Mouse (Mus musculus): ENCODE results near the gene Cfi.

The Cfi gene

GRCm38 (mm10) chr3:129877327-129877726 lies 41.6 kb downstream of the Cfi start:
- no peak for DNase-seq (ENCODE audit: low spot score in 2 of 2)

- DNase-seq (ENCODE audit: low spot score in 2 of 2): peak; percentile 81 to 89
Measured at GRCm38 (mm10) chr3:129878405-129879021, 42.8 kb downstream of the Cfi start, which contains the start of gene Pla2g12a. TSS of gene Pla2g12a (plus strand) at chr3:129878606.

DNA sequence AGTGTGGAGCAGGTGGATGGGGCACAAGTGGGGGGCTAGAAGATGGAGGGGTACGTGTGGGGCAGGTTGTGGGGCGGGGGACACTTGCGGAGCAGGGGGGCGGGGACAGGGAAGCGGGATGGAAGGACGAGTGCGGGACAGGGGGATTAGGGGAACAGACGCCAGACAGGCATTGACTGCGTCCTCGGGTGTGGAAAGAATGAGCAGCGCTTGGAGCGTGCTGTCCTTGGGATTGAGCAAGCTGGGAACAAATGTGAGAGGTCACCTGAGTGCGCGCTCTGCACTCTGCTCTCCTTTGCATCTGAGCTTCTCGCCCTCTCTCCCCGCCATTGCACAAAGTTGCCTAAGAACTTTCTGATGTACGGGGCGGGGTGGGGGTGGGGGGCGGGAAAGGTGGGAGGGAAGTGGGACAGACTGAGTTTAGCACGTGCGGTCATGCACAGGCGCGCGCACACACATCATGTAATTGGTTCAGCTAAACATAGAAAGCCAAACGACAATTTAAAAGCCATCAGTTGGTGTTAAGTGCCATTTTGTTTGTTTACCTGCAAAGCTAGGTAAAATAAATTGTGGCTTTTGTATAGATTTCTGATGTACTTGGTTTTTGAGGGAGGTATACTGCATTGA lies 43.6 kb downstream of the Cfi start:
- peak in 1 of 2 experiments; percentile 20 for DNase-seq (ENCODE audit: low spot score in 2 of 2)

DNA sequence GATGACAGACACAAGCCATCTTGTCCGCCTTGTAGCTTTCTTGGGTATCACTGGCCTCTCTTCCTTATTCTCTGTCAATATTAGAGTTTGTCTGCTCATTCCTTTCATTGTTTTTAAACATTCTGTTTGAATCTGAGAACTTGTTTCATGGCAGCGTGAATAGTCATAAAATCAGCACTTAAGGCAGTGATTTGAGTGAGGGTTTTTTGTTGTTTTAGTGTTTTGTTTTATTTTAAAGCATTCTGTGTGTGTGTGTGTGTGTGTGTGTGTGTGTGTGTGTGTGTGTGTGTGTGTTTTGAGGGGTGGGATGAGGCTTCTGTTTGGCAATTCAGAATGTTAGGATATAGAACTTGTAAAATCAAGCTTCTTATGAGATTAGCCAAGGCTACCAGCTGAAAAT lies 44.2 kb downstream of the Cfi start:
- no peak for DNase-seq (ENCODE audit: low spot score in 2 of 2)

- DNase-seq (ENCODE audit: low spot score in 2 of 2): peak; percentile 32 to 41
Measured at GRCm38 (mm10) chr3:129880925-129881593, 45.4 kb downstream of the Cfi start.

DNA sequence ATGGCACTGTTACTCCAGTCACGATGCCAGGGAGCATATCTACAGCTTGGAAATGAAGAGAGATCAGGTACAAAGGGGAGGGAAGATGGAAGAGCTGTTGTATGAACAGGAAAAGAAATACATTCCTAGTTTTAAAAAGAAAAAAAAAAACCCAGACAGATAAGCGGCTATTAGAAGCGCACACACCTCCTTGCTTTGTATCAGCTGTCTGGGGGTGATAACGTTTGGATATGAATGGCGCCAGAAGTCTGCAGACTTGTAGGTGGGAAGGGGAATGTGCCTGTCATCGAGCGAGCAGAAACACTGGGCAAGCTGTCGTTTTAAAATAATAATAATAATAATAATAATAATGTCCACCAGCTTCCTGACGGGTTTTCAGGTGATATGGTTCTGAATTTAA lies 49.9 kb downstream of the Cfi start:
- DNase-seq (ENCODE audit: low spot score in 2 of 2): no peak

GRCm38 (mm10) chr3:129886430-129886829 lies 50.7 kb downstream of the Cfi start:
- no peak for DNase-seq (ENCODE audit: low spot score in 2 of 2)

DNA sequence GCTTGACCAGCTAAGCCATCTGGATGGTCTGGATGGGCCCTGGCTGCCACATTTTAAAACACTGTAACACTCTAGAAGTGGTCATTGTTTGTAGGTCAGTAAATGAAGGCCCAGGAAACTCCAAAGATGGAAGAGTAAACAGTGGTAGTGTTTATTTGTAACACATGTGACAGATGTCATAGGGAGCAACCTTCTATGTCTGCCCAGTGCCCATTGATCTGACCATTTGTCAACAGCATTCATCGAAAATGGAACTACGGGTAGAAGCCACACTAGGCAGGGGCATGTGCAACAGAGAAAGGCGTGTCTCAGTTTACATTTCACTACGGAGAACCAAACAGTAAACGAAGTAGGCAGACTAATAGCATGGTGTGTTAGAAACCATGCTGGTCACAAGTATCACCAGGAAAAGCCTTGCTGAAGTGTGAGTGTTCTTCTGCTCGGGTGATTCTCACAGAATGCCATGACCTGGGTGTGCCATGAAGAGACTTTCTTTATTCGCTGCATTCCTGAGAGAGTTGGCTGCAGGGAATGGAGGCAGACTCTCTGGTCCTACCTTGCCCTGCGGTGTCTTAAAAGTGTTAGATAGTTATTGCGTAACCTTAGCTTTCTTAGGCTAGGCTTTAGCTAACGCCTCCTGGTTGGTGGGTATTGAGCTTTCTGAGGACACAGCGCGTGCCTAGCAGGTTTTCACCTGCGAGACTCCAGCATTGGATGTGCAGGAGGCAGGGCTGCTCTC lies 52.3 kb downstream of the Cfi start:
- no peak for DNase-seq (ENCODE audit: low spot score in 2 of 2)

GRCm38 (mm10) chr3:129892003-129892402 lies 56.3 kb downstream of the Cfi start:
- DNase-seq (ENCODE audit: low spot score in 2 of 2): no peak

DNA sequence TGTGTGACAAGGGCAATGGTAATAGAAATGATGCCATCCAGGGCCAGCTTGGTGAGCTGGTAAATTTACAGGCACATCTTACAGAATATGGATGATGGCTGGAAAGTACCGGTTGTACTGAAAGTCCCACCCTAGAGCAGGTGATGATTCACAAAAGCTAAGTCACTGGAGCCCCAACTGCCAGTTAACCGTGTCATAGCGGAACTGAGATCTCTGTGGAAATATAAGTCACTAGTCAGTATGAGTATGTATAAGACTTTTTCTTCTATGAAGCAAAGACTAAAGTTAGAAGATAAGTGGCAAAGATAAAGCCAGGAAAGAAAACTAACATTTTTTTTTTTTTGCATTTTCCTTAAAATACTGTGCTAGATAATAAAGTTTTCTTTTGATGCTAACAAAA lies 57.5 kb downstream of the Cfi start:
- DNase-seq (ENCODE audit: low spot score in 2 of 2): no peak

DNA sequence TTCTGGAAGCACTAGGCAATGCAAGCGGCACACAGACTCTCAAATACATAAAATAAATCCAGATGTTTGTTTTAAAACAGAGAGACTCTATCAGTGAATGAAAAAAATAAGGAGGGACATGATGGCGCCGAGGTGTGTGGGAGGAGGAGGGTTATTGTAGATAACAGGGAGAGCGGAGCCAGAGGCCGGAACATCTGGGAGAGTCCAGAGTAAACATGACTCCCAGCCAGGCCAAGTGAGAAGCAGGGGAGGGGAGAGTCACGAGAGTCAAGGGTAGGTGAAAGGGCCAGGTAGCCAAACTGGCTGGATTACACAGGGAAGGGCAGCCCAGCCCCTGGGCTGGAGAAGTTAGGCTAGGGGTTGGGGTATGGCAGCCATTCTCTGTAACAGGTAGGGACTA lies 60.9 kb downstream of the Cfi start:
- no peak for DNase-seq (ENCODE audit: low spot score in 2 of 2)

GRCm38 (mm10) chr3:129898886-129899285 lies 63.2 kb downstream of the Cfi start:
- DNase-seq (ENCODE audit: low spot score in 2 of 2): no peak

DNA sequence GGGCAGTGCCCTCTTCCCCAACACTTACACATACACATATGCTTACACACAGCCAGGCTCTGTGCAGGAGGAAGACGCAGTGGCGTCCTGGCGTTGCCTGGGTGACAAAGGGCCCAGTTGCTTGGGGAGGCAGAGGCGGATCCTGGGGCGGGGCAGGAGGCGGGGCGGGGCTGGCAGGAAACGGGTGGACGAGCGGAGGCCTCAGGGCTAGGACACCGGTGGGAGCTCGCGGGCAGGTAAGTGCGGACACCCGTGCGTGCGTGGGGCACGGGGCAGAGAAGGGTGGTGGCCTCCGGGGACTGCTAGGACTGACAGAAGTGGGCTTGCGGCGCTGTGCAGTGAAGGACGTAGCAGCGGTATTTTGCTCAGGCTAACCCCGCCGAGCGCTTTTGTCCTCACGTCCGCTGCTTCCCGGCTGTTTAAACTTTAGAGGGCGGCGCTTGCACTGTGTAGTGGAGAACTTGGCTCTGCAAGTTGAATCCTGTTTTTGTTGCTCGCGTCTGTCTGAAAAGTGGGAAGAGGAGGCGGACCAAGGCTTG lies 65.7 kb downstream of the Cfi start, which contains the start of gene Casp6:
Casp6 (plus strand) TSS at position 155 of the 539 bp plus-strand sequence.
- peak; percentile 77 to 85 for DNase-seq (ENCODE audit: low spot score in 2 of 2)

DNA sequence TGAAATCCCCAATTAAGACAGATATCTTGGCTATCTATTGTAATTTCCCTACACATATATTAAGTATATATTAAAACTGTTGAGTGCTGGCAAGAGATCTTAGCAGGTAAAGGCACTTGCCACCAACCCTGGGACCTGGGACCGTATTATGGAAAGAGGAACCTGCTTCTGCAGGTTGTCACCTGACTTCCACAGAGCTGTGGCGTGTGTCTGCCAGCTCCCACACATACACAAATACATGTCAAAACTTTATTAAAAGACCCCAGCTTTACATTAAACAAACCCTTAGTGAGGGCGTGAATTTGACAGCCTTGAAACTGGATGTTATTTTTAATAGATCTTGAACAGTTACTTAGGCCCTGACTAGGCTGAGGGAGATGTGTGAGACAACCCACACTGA lies 67.7 kb downstream of the Cfi start:
- no peak for DNase-seq (ENCODE audit: low spot score in 2 of 2)

GRCm38 (mm10) chr3:129903866-129904265 lies 68.2 kb downstream of the Cfi start:
- DNase-seq (ENCODE audit: low spot score in 2 of 2): no peak

DNA sequence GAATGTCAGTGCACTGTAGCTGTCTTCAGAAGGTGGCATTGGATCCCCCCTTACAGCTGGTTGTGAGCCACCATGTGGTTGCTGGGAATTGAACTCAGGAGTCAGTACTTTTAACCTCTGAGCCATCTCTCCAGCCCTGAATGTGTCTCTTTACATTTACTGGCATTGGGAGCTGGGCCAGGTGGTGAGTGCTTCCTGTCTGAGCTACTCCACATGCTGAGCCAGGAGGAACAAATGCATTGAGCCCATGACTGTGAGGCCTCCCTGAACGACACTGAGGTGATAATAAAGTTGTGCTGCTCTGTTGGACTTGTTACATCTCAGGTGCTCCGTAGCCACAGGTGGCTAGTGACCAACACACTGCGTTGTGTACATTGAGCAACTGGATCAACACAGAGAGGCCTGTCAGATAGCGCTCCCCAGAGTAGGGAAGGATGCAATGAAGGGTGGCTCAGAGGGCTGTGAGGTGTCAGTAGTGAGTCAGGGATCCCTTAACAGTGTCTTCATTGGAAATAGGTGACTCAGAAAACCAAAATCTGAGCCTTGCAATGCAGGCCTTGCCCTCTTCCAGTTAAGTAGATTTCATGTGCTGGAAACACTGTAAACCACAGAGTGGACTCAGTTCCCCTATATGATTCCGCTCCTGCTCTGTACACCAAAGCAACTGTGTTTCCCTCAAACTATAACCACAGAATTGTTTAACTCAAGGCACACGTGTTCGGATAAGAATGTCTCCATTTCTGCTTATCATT lies 68.9 kb downstream of the Cfi start:
- peak in 1 of 2 experiments; percentile 17 for DNase-seq (ENCODE audit: low spot score in 2 of 2)

DNA sequence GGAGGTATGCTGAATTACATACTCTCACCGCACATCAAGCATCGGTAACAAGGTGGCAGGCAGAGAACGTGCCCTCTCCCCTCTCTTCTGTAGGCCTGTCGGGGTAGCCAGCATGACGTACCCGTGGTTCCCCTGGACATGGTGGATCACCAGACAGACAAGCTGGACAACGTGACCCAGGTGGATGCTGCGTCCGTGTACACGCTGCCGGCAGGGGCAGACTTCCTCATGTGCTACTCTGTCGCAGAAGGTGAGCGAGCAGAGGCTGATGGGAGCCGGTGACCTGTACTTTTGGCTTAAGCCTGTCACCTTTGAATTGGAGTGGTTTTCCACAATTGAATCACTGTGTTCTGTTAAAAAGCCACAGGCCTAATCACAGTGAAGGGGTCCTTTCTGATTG lies 76.3 kb downstream of the Cfi start:
- no peak for DNase-seq (ENCODE audit: low spot score in 2 of 2)

- DNase-seq (ENCODE audit: low spot score in 2 of 2): no peak
Measured at GRCm38 (mm10) chr3:129913241-129913640, 77.6 kb downstream of the Cfi start.

- no peak for DNase-seq (ENCODE audit: low spot score in 2 of 2)
Measured at GRCm38 (mm10) chr3:129917424-129917823, 81.7 kb downstream of the Cfi start.

DNA sequence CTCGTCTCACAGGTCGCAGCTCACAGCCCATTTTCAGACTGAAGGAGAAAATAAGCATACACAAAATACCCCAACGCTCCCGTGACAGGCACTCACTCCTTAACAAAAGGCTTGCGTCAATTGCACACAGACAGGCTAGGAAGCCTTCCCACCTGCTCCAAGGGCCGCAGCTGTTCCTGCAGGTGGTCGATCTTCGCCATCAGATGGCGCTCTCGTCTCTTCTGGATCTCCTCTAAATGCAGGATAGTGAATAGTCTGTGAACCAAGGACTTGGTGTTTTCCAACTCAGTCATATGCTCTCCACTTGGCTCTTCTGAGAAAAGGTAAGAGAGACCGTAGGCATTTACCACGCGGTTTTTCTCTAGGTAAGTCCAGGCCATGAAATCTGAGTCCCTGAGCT lies 82.8 kb downstream of the Cfi start:
- peak; percentile 28 to 69 for DNase-seq (ENCODE audit: low spot score in 2 of 2)

GRCm38 (mm10) chr3:129923581-129923980 lies 87.9 kb downstream of the Cfi start:
- DNase-seq (ENCODE audit: low spot score in 2 of 2): no peak
